Mouse (Mus musculus): Measurements from ENCODE around the gene Grwd1. TPM values are rescaled to one million over a fixed set of nuclear protein-coding genes. Genes with fewer than 3 reads are reported as not detected.

The Grwd1 gene
- polyA plus RNA-seq, 1 experiment from 2014 or later = 50.6 TPM

DNA sequence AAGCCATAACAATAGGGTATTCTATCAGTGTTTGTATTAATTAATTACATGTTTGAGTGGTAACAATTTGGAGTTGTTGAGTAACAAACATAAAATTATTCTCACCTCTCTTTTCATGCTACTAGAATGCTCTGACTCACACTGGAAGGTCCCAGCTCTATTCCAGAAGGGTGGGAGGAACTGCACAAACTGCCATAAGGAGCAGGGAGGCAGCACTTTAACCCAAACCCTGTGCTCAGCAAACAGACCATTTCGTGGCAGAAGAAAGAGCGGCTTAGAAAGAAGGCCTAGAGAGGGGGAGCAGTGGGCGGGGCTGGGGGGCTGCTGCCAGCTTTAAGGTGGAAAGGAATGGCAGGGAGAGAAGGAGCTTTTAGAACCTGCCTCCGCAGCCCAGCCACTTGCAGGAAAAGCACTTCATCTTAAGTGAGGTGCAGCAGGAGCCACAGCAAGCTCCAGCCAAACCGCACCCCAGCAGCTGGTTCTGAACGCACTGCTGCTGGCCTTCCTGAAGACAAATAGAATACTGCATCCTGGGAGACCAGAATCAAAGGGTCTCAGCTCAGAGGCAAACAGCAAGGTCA, 17.8 kb upstream of the Grwd1 start:
- no peak for TF ChIP-seq CTCF (IDR thresholded peaks at IDR 0.05; ENCODE audit: low read depth)
- Histone ChIP-seq H3K4me3 (replicated peaks; ENCODE audit: low read depth, low read length) (no peak overlapping the region), H3K4me1 (replicated peaks; ENCODE audit: insufficient read depth, low read length) (no peaks in the 10 kb centered on the region), H3K36me3 (ENCODE audit: insufficient read depth, low read length) (no peaks in the 10 kb centered on the region), H3K9me3 (replicated peaks; ENCODE audit: low read length) (no peaks in the 10 kb centered on the region), H3K9ac (ENCODE audit: low read depth, low read length) (no peak overlapping the region), H3K27me3 (ENCODE audit: insufficient read depth, low read length) (no peaks in the 10 kb centered on the region), H3K4me2 (ENCODE audit: low read length) (no peak overlapping the region), H3K27ac (no peak overlapping the region)
- 18% methylated on average over 6 of the region's 6 CpGs for WGBS
- ATAC-seq (replicated peaks; ENCODE audit: low FRiP score, low read depth) = no peak
- no peak for DNase-seq (ENCODE audit: low spot score)

DNA sequence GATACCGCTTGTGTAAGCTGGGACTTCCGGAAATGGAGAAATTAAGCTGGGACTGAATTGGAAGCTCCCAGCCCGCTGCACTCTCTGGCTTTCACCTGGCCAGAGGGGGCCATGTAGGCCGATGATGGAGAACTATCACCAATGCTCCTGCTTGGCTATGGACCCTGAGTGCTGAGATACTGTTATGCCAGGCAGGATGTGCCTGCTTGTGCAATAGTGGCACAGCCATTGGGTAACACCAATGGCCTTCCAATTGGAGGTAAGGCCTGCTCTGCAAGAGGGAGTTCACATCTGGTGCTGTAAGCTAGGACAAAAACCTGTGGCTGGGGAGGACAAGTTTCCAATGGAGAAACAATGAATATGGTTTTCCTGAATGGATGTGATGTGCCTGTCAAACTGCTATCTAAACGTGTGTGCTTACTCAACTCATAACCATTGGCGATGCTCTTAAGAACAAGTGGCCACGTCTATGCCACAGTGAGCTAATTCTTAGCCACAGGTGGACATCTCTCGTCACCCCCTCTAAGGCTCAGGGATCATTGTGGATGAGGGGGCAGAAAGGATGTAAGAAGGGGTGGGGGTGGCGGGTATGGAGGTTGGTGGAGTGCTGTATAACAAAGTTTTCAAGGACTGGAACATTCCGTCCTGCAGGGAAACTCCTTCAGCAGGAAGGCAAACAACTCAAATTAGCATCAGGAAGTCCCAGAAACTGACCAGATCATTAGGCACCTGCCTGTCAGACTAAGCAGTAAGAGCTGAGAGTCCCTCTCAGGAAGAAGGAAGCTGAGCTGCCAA, 12.4 kb upstream of the Grwd1 start:
- Histone ChIP-seq H3K27me3 (ENCODE audit: insufficient read depth, low read length) (no peaks in the 10 kb centered on the region), H3K4me1 (replicated peaks; ENCODE audit: insufficient read depth, low read length) (no peaks in the 10 kb centered on the region), H3K9ac (ENCODE audit: low read depth, low read length) (no peak overlapping the region), H3K27ac (no peak overlapping the region), H3K4me2 (ENCODE audit: low read length) (no peak overlapping the region), H3K9me3 (replicated peaks; ENCODE audit: low read length) (no peaks in the 10 kb centered on the region), H3K4me3 (replicated peaks; ENCODE audit: low read depth, low read length) (no peak overlapping the region), H3K36me3 (ENCODE audit: insufficient read depth, low read length) (no peaks in the 10 kb centered on the region)
- DNase-seq (ENCODE audit: low spot score) = no peak
- WGBS = 88% methylated on average over 10 of the region's 10 CpGs
- TF ChIP-seq CTCF (IDR thresholded peaks at IDR 0.05; ENCODE audit: low read depth) = no peak
- no peak for ATAC-seq (replicated peaks; ENCODE audit: low FRiP score, low read depth)

- Histone ChIP-seq H3K27me3 (ENCODE audit: insufficient read depth, low read length) (peaks cover 33% of the 10 kb centered on the region), H3K36me3 (ENCODE audit: insufficient read depth, low read length) (peaks cover under 1% of the 10 kb centered on the region; the same call in 1 of the 2 replicates), H3K4me2 (ENCODE audit: low read length) (peak overlapping the region; percentile 55), H3K4me1 (replicated peaks; ENCODE audit: insufficient read depth, low read length) (peaks cover 20% of the 10 kb centered on the region), H3K9me3 (replicated peaks; ENCODE audit: low read length) (no peaks in the 10 kb centered on the region), H3K4me3 (replicated peaks; ENCODE audit: low read depth, low read length) (peak overlapping the region; percentile 29), H3K9ac (ENCODE audit: low read depth, low read length) (peak overlapping the region; percentile 47), H3K27ac (no peak overlapping the region)
- no peak for TF ChIP-seq CTCF (IDR thresholded peaks at IDR 0.05; ENCODE audit: low read depth)
- ATAC-seq (replicated peaks; ENCODE audit: low FRiP score, low read depth) = no peak
- DNase-seq (ENCODE audit: low spot score) = no peak
- 7% methylated on average over 13 of the region's 31 CpGs for WGBS
These were observed 3.2 kb upstream of the Grwd1 start for GRCm38 (mm10) chr7:45833924-45834323.

GRCm38 (mm10) chr7:45833148-45833790, 2.5 kb upstream of the Grwd1 start:
- 1% methylated on average over 65 of the region's 86 CpGs for WGBS
- Histone ChIP-seq H3K27me3 (ENCODE audit: insufficient read depth, low read length) (peaks cover 33% of the 10 kb centered on the region), H3K4me1 (replicated peaks; ENCODE audit: insufficient read depth, low read length) (peaks cover 20% of the 10 kb centered on the region), H3K27ac (no peak overlapping the region), H3K9me3 (replicated peaks; ENCODE audit: low read length) (no peaks in the 10 kb centered on the region), H3K9ac (ENCODE audit: low read depth, low read length) (peak overlapping the region; percentile 47; the same call in 1 of the 2 replicates), H3K36me3 (ENCODE audit: insufficient read depth, low read length) (peaks cover 6% of the 10 kb centered on the region; the same call in 1 of the 2 replicates), H3K4me2 (ENCODE audit: low read length) (peak overlapping the region; percentile 55), H3K4me3 (replicated peaks; ENCODE audit: low read depth, low read length) (peak overlapping the region; percentile 29)
- no peak for TF ChIP-seq CTCF (IDR thresholded peaks at IDR 0.05; ENCODE audit: low read depth)
- DNase-seq (ENCODE audit: low spot score) = no peak
- ATAC-seq (replicated peaks; ENCODE audit: low FRiP score, low read depth) = 0 out of 2 replicates have a peak, but pooled peaks have one; percentile 15

GRCm38 (mm10) chr7:45832428-45832827, 1.7 kb upstream of the Grwd1 start:
- no peaks in the 10 kb centered on the region for H3K9me3 ChIP-seq (replicated peaks; ENCODE audit: low read length)
- no peak overlapping the region for H3K27ac ChIP-seq
- no peak for TF ChIP-seq CTCF (IDR thresholded peaks at IDR 0.05; ENCODE audit: low read depth)
- H3K4me3 ChIP-seq (replicated peaks; ENCODE audit: low read depth, low read length) = peak overlapping the region; percentile 29
- ATAC-seq (replicated peaks; ENCODE audit: low FRiP score, low read depth) = no peak
- no peak overlapping the region for H3K9ac ChIP-seq (ENCODE audit: low read depth, low read length)
- peaks cover 33% of the 10 kb centered on the region for H3K27me3 ChIP-seq (ENCODE audit: insufficient read depth, low read length)
- peaks cover 13% of the 10 kb centered on the region for H3K36me3 ChIP-seq (ENCODE audit: insufficient read depth, low read length)
- 11% methylated on average over 30 of the region's 30 CpGs for WGBS
- H3K4me1 ChIP-seq (replicated peaks; ENCODE audit: insufficient read depth, low read length) = peaks cover 20% of the 10 kb centered on the region
- peak overlapping the region; percentile 55 for H3K4me2 ChIP-seq (ENCODE audit: low read length)
- no peak for DNase-seq (ENCODE audit: low spot score)

DNA sequence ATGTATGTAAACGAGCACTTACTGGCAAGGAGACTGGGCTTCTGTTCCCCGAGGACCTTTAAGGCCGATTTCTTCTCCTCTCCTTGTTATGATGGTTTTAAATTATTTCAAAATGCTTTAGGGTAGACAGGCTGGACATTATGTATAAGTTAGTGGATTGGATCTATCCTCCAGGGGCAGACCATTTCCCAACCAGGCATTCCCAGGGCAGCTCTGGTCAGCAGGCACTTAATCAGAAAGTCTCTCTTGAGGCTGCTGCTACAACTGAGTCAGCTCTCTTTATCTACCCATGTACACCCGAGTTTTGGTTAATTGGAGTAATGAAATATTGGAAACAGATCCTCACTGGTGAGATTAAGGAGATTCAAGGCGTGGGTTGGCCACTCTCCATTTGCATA, 383 bp upstream of the Grwd1 start:
- DNase-seq (ENCODE audit: low spot score) (no peak), ATAC-seq (replicated peaks; ENCODE audit: low FRiP score, low read depth) (no peak)
- H3K4me3 ChIP-seq (replicated peaks; ENCODE audit: low read depth, low read length) = peak overlapping the region; percentile 76
- H3K4me1 ChIP-seq (replicated peaks; ENCODE audit: insufficient read depth, low read length) = peaks cover 20% of the 10 kb centered on the region
- H3K4me2 ChIP-seq (ENCODE audit: low read length) = peak overlapping the region; percentile 85
- no peak overlapping the region; the same call in 1 of the 2 replicates for H3K27ac ChIP-seq
- 18% methylated on average over 5 of the region's 5 CpGs for WGBS
- TF ChIP-seq CTCF (IDR thresholded peaks at IDR 0.05; ENCODE audit: low read depth) = no peak
- H3K36me3 ChIP-seq (ENCODE audit: insufficient read depth, low read length) = peaks cover 24% of the 10 kb centered on the region
- H3K27me3 ChIP-seq (ENCODE audit: insufficient read depth, low read length) = peaks cover 33% of the 10 kb centered on the region
- no peaks in the 10 kb centered on the region for H3K9me3 ChIP-seq (replicated peaks; ENCODE audit: low read length)
- no peak overlapping the region for H3K9ac ChIP-seq (ENCODE audit: low read depth, low read length)
